Mouse (Mus musculus) thymus, postnatal 25 days (tissue): Measurements from ENCODE around the gene A630023A22Rik.

ENCODE experiments used
- DNase-seq: peaks from one replicate; pipeline ENCODE4 v3.0.0; 2022

The A630023A22Rik gene

DNA sequence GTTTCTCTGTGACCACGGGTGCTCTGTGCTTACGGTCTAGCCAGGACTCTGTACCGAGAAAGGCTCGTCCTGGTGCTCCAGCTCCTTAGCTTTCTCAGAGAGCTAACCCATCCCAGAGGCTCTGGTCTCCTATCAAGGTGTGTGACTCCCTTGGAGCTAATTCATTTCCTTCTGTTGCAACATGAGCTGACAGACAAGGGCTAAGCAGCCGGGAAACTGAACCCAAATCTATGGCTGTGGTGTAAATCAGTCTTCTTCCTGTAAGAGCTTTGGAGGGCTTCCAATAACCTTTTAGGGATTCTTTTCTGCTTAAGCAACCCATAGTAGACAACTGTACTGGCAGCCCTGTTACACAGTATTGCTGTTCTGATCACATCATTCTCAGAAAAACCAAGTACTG lies at the start of gene A630023A22Rik:
Gene A630023A22Rik, minus strand, starts transcription at position 154 of the 400 bp plus-strand sequence.
- DNase-seq = no peak

DNA sequence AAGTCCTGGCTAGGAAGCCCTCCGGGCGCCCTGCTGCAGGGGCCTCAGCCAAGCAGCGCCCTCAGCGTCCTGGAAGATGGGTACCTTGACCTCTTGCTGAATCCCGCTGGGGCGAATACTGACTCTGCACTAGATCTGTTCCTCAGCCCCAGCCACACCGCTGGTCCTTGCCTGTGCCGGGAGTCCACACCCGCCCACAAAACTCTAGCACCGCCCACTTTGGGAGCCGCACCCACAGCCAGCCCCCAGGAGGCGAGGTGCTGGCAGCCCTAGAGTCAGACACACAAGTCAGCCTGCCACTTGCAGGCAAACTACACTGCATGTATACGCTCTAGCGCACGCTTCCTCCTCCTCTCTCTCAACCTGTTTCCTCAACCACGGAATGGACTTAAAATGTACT lies 49.8 kb upstream of the A630023A22Rik start, which contains the start of gene Npy4r:
Gene Npy4r, minus strand, starts transcription at position 148 of the 400 bp plus-strand sequence.
- DNase-seq = peak; percentile 18

DNA sequence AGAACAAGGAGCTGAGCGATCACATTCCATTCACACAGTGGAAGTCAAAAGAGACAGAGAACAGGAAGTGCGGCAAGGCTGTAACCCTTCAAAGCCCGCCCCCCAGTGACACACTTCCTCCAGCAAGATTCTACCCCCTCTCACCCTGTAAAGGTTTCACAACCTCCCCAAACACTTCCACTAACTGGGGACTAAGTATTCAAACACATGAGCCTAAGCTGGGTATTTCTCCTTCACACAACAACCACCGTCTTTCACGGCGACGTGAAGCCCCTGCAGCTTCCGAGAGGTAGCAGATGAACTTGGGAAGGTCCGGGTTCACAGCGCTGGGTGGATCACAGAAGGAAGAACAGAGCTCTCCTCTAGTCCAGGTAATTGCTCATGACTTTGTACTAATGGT lies 40.4 kb upstream of the A630023A22Rik start:
- no peak for DNase-seq

DNA sequence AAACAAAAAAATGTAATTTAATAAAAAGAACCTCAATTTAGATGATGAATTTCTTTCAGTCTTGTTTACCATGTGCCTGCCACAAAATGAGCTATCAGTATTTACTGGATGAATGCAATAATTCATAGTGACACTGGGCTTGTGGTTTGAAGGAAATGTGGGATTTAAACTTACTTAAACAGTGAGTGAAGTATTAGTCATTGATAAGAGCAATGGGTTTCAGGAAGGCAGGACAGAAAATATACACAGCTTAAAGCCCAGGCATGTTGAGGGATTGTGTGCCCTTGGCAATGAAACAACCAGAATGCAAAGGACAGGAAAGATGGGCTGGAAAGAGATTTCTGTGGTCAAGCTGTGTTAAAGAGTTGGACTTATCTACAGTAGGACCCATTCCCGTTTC lies 39.8 kb upstream of the A630023A22Rik start:
- DNase-seq = no peak

DNA sequence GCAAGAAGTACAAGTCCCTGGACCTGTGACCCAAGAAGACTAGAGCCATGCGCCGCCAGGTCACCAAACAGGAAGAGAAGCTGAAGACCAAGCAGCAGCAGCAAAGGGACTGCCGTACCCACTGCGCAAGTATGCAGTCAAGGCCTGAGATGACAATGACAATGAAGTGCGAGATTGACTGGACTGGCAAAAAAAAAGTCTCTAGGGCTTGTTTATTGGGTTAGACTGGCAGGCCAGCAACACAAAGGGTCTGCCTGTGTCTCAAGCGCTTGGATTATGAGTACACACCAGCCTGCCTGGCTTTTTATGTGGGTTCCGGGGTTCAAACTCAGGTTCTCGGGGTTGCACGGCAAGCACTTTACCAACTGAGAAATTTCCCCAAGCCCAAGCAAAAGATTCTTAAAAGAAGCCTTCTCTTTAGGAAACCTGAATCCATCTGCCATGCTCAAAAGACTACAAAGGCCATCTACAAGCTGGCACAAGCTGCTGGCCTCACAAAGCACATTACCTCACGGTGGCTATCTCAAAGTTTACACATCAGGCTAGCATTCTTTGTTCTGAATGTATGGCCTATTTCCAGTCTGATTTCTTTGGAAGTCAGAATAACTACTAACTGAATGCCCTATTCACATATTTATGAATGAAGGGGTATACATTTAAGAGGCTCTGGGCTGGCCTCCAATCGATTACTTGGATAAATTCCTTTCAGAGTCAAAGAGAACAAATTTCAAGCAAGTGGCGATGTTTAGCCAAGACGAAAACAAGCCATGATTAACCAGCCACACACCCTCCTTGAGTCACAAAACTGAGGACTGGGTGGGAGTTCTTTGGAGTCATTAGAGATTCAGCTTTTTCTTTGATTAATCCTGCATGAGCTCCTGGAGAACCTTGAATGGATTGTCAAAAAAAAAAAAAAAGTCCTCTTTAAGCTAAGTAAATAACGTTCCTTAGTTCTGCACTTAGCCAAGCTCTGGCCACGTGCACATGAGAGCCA lies 37.4 kb upstream of the A630023A22Rik start:
- no peak for DNase-seq

DNA sequence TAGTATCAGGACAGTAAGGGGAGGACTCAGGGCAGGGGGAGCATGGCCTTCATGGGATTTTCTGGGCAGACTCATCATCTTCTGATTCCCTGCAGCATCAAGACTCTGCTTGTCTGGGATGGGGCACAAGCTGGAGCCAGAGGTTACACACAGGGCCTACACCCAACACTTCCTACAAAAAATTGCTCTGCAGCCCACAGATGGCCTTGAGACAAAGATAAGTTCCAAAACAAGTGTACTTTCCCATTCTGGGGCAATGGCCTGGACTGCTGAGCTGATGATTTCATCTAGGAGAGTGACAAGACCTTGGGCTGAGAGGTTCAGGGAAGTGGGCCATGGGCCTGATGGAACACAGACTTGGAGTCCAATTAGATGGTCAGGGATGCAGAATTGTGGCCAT lies 32.8 kb upstream of the A630023A22Rik start:
- DNase-seq = no peak

DNA sequence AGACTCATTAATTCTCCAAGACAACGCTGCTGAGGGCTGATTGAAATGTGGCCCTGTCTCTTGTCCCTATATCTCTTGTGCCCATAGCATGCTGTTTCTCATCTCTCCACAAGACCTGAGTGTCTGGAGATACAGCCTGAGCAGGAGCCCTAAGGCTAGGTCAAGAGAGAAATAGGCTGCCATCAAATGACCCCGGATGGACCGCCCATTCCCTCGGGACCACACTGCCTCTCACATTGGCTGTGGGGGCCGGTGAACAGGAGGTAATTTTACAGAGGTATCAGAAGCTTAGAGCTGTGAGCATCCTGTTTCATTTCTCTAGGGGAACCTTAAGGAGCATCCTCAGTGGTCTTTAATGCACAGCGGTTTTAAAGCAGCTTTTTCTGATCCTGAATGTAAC lies 28.7 kb upstream of the A630023A22Rik start:
- no peak for DNase-seq

DNA sequence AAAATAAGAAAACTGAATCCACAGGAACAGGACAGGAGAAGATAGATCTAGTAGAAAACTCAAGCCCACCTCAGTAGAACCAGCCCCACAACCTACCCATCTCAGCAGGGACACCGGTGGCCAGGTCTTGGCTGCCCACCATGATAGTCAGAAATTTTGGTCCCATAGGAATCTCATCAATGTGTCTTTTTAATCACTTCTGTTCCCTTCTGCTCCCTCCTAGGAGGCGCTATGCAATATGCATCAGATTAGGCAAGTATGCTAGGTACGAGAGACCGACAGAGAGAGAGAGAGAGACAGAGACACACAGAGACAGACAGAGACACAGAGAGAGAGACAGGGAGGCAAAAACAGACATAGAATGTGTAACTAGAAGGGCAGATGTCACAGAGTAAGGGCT lies 19.1 kb upstream of the A630023A22Rik start:
- DNase-seq = no peak

DNA sequence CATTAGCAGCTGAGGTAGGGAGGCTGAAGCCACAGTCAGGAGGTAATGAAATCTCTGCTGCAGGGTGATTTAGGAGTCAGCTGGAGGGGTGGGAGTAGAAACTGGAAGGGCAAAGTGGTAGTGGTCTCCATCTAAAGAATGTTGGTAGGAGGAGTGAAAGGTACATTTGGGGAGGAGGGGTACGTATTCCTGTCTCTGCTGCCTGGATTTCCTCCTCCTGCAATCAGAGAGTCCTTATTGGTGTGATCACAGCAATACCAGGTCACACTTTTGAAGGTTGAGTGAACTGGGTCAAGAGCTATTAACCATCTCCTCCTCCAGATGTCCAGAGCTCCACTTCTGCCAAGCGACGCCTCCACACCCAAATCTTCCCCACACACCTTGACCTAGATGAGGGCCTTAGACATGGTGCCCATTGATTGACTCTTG lies 18.4 kb upstream of the A630023A22Rik start:
- no peak for DNase-seq

DNA sequence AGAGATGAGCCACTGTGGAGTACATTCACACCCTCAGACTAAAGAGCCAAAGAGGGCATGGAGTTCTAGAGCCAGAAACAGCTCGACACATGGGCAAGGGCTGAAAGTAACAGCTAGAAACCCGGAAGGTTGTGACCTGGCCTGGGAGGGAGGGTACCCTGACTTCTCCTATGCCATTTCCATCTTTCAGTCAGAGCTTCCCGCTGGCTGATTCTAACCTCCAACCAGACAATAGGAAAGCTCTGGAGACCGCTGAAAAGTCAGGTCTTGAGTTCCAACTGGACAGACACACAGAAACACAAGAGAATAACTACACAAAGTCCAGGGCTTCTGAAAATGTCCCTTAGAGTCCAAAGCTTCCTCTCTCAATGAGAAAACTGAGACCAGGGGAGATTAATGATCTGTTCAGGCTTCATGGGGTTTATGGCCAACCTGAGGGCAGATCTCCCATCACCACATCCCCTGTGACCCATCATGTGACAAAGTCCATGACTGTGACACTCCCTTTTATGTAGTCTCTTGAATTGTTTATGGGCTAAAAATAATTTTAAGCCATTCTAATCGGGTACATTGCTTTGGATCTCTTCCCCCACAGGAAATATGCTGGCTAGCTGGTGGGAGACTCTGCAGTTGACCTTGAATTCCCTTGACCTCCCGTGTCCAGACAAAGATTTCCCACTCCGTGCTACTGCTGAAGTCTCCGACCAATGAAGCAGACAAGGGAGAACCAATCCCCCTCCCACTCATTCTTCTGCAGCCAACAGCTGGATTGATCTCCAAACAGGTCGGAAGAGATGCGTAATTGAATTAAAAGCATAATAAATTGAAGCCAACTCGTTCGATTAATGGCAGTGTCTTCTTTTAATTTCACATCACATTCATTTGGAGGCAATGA lies 17.7 kb upstream of the A630023A22Rik start:
- no peak for DNase-seq

DNA sequence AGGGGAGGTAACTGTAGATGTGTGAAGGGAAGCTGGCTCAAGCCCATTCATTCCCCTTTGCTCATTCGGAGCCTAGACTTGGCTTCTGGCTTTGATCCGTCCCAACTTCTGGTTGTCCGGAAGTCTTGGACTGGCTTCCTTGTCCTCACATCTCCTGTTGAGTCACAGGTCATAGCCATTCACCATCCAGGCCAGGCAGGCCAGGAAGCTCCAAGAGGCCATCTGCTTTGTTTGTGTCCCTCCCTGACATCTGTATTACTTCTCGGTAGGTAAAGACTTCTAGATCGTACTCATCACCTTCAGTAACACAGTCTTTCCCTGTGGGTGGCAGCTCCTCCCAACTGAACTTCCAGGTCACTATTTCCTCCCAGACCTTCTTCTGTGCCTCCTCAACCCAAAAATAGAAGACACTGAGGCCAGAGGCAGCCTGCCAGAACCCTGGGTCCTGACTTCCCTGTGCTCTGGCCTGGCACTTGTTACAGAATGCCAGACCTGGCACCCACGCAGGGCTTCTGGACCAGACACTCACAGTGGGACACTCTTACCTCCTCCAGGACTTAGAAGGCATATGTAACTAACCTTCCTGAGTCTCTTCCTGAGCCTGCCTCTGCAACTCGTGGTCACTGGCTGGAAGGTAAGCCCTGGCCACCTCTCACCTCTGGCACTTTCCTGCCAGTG lies 16.6 kb upstream of the A630023A22Rik start:
- DNase-seq = no peak

DNA sequence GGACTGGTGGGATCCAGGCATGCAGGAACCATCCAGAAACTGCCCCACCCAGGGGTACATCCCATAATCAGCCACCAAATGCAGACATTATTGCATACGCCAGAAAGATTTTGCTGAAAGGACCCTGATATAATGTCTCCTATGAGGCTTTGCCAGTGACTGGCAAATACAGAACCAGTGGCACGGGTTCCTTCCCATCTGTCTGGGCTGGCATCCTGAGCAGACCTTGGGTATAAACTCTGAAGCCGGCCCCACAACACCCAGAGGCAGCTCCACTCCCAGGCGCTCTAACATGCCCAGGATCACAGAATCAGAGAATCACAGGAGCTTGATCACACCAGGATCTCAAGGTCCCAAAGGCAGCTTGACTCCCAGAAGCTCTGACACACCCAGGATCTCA lies 11.8 kb upstream of the A630023A22Rik start:
- no peak for DNase-seq

DNA sequence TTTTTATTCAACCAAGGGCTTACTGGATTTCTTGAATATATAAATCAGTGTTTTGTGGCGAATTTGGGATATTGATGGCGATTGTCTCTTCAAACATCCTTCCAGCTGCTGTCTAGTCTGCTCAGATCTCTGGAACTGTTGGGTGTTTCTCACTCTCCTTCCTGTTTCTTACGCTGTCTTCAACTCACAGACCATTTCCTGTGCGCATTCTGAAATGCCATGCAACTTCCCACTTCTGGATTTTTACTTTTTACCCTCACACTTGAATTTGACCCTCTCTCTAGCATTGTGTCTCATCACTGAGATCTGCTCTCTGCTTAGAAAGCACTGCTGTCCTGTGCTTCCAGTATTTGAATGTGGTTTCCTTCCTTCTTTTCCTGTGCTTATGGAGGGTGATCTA lies 5.0 kb upstream of the A630023A22Rik start:
- DNase-seq = no peak

DNA sequence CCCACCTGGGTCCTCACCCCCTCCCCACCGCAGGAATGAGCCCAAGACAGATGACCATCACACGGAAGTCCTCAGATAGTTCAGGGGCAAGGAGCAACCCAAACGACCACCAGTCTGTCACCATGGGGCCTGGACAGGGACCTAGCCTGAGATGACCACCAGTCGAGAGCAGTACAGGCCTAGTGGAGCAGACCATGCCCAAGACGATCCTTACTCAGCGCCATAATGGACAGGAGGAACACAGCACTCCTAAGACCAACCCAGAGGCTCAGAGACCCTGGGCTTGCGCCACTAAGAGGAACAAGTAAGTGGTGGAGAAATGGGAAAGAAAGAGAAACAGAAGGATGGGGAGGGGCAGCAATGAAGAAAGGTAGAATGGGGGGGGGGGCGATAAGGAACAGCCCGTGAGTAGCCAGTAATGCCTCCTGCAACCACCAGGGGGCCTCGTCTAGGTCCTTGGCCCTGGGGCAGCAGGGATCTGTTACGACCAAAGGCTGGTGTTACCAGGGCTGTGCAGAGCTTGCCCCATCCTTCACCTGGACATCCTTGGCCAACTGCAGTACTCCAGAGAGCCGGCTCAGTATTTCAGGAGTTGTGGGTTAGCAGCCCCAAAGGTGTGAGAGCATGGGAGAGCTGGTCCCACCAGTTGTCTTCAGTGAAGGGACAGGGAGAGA lies 4.0 kb upstream of the A630023A22Rik start:
- peak; percentile 19 for DNase-seq

DNA sequence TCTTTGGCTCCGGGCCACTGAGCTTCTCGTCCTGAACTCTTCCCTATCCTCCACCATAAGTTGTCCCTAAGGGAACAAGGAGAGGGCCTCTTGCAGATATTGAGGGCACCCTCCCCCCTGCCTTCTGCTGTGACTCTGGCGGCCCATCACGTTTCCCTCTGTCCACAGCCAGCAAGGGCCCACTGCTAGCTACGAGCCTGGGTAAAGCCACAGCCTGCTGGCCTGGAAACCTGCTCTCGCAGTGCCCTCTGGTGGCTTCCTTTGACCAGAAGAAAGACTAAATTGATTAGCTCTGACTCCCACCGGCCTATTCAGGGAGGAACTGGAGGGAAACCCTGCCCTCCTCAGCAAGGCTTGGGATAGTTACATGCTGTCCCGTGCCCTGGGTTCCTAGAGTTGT lies 2.3 kb upstream of the A630023A22Rik start:
- peak; percentile 3 for DNase-seq

DNA sequence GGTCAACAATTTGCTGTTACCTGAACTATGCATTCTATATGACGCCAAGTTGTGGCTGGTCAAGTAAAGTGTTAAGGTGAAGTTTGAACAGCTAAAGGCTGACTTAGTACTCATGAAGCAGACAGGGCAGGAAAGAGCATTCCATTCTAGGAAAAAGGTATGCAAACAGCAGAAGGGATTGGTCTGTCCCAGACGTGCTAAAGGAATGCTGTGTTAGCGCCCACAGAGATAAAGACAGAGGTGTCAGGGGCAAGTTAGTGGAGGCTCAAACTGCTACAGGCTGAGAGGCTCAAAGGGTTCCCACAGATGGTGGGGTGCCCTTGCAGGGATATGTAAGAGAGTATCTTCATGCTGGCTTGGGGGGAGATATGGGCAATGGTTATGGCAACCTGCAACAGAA lies 1.3 kb upstream of the A630023A22Rik start:
- DNase-seq = no peak

DNA sequence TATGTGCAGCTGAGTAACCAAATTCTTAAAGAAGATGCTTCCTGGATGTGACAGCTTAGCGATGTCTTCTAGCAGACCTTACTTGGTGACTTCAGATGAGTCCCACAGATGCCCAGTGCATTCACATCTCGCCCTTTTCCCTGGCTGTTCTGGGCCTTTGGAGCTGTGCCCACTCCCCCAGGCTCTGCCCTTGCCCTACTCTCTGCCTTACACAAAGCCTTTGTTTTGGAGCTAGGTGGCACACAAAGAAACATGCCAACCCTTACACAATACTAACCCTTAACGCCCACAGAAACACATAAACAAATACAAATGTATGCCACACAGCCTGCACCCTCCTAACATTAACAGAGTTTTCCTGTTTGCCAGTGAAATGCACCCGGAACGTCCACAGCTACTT lies 6.4 kb downstream of the A630023A22Rik start:
- DNase-seq = no peak

DNA sequence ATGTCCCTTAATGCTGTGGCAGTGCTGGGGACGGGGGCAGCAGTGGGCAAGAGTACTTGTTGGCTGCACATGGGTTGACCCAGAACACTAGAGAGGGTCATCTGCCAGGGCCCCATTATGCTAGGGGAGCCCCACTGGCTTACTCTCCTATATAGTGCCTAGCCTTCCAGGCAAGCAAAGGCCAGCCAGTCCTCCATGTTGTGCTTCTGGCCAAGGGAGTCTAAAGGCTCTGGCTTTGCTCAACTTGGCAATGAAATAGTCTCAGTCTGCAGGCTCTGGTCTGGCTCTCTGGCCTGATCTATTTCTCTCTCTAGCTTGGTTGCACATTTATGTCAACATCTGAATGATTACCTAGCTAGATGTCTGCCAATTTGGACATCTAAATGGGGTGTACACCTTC lies 9.7 kb downstream of the A630023A22Rik start:
- no peak for DNase-seq

DNA sequence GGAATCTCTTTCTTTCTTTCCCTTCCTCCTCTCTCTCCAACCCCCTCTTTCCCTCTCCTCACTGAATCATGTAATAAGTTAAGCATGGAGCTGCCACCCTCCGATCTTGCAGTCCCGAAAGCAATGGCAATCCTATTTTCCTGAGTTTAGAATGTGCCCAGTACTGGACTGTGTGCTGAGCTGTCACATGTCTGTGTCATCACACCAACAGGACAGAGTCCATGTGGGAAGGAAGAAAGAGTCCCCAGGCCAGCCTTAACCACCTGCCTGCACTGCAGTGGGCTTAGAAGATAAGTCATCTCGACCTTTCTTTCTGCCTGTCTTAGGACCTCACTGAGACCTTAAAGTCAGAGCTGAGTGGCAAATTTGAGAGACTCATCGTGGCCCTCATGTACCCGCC lies 11.1 kb downstream of the A630023A22Rik start:
- DNase-seq = no peak

DNA sequence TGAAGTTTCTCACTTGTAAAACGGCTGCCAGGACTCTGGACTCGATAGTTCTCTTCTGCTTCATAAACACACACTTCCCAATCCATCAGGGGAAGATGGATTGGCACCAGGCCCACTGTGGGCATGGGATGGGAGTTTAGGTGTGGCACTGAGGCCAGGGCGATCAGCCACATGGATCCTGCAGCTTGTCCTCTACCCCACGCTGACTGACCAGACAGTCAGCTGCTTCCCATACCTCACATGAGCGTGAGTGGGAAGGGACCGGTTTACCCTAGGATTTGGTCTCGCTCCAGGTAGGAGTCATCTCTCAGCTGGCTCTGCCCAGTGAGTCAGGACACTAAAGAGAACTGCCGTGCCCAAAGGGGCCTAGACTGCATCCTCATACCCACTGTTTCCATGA lies 12.8 kb downstream of the A630023A22Rik start:
- DNase-seq = no peak

DNA sequence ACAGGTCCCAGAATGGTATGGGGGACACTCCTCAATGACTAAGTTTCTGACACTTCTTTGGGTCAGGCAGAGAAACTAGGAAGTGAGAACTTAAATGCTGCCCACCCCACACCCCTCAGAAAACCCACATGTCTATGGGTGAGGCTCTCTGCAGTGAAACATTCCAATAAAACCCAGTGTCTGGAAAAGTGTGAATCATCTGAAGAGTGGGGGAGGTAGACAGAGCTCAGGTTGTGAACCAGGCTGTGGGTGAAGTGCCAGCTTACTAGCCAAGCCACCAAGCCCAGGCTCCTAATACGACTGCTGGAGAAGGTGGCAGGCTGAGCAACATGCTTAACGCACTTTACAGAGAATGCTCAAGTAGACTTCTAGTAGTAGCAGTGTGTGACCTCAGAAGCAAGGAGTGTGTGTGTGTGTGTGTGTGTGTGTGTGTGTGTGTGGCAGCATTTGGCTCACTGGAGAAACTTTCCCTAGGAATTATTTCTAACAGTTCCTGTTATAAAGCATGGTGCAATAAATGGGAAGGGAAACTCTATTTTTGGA lies 14.6 kb downstream of the A630023A22Rik start:
- DNase-seq = no peak

DNA sequence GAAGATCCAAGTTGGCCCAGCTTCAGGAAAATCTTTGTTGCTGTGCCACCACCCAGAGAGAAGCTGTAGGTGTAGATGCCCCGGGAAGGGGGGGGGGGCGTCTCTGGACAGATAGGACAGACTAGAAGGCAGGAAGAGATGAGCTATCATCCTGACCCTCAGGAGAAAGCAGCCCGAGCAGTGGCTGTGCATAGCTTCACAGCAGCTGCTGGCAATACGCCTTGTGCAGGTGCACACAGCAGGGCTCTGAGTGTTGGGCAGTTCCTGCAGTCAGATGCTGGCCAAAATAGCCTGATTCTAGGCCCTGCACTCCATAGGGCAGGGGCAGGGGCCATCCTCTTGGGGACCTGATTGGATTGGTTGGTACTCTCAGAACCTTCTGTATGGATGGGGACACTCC lies 15.7 kb downstream of the A630023A22Rik start:
- DNase-seq = no peak
